Mouse (Mus musculus): ENCODE results near the gene Mapkapk5.
"Not testable (repeated sequence)": the region's sequence is repeated elsewhere in the genome, so short reads cannot be mapped to it uniquely, and the experiment has no call there.

Gene Mapkapk5

GRCm38 (mm10) chr5:121562436-121562835 lies 16.7 kb upstream of the Mapkapk5 start:
- DNase-seq (ENCODE audit: low spot score): no peak

- no peak for DNase-seq (ENCODE audit: low spot score)
These were observed 3.5 kb upstream of the Mapkapk5 start for GRCm38 (mm10) chr5:121549196-121549595.

- no peak for DNase-seq (ENCODE audit: low spot score)
These were observed 1.4 kb upstream of the Mapkapk5 start for GRCm38 (mm10) chr5:121547084-121547483.

- DNase-seq (ENCODE audit: low spot score): no peak
These were observed 808 bp upstream of the Mapkapk5 start for GRCm38 (mm10) chr5:121546530-121546895.

- DNase-seq (ENCODE audit: low spot score): no peak
These were observed 554 bp downstream of the Mapkapk5 start, which contains the start of the genes Adam1a and Gm42878 for GRCm38 (mm10) chr5:121544910-121545792. Gene Adam1a (minus strand): TSS chr5:121545482. Gene Gm42878 (minus strand): TSS chr5:121545482.

GRCm38 (mm10) chr5:121543370-121543769 lies 2.3 kb downstream of the Mapkapk5 start:
- DNase-seq (ENCODE audit: low spot score): no peak

- no peak for DNase-seq (ENCODE audit: low spot score)
These were observed 4.5 kb downstream of the Mapkapk5 start for GRCm38 (mm10) chr5:121541235-121541634.

GRCm38 (mm10) chr5:121540066-121540465 lies 5.6 kb downstream of the Mapkapk5 start:
- DNase-seq (ENCODE audit: low spot score): no peak

GRCm38 (mm10) chr5:121537588-121537987 lies 8.1 kb downstream of the Mapkapk5 start:
- DNase-seq (ENCODE audit: low spot score): no peak

GRCm38 (mm10) chr5:121536921-121537555 lies 8.7 kb downstream of the Mapkapk5 start:
- no peak for DNase-seq (ENCODE audit: low spot score)

- no peak for DNase-seq (ENCODE audit: low spot score)
These were observed 10.6 kb downstream of the Mapkapk5 start for GRCm38 (mm10) chr5:121535116-121535515.

- no peak for DNase-seq (ENCODE audit: low spot score)
These were observed 11.2 kb downstream of the Mapkapk5 start for GRCm38 (mm10) chr5:121534521-121534920.

- no peak for DNase-seq (ENCODE audit: low spot score)
These were observed 18.7 kb downstream of the Mapkapk5 start for GRCm38 (mm10) chr5:121526961-121527360.

GRCm38 (mm10) chr5:121526526-121526925 lies 19.2 kb downstream of the Mapkapk5 start:
- DNase-seq (ENCODE audit: low spot score): no peak

GRCm38 (mm10) chr5:121525774-121526450 lies 19.8 kb downstream of the Mapkapk5 start:
- no peak for DNase-seq (ENCODE audit: low spot score)

GRCm38 (mm10) chr5:121519758-121520157 lies 25.9 kb downstream of the Mapkapk5 start:
- DNase-seq (ENCODE audit: low spot score): not testable (repeated sequence)

GRCm38 (mm10) chr5:121518983-121519382 lies 26.7 kb downstream of the Mapkapk5 start:
- DNase-seq (ENCODE audit: low spot score): no peak

GRCm38 (mm10) chr5:121510009-121510408 lies 35.7 kb downstream of the Mapkapk5 start:
- DNase-seq (ENCODE audit: low spot score): no peak

GRCm38 (mm10) chr5:121506846-121507245 lies 38.9 kb downstream of the Mapkapk5 start:
- no peak for DNase-seq (ENCODE audit: low spot score)

GRCm38 (mm10) chr5:121503231-121503630 lies 42.5 kb downstream of the Mapkapk5 start, which contains the start of gene Adam1b:
Gene Adam1b (minus strand): TSS chr5:121503435.
- DNase-seq (ENCODE audit: low spot score): no peak

- not testable (repeated sequence) for DNase-seq (ENCODE audit: low spot score)
These were observed 44.2 kb downstream of the Mapkapk5 start for GRCm38 (mm10) chr5:121501424-121501996.

- DNase-seq (ENCODE audit: low spot score): no peak
These were observed 45.0 kb downstream of the Mapkapk5 start for GRCm38 (mm10) chr5:121500719-121501118.

Measured in urinary bladder, postnatal 10 days (tissue).